ENCODE assay signal across 9 mouse cellular contexts in the genomic region with DNA sequence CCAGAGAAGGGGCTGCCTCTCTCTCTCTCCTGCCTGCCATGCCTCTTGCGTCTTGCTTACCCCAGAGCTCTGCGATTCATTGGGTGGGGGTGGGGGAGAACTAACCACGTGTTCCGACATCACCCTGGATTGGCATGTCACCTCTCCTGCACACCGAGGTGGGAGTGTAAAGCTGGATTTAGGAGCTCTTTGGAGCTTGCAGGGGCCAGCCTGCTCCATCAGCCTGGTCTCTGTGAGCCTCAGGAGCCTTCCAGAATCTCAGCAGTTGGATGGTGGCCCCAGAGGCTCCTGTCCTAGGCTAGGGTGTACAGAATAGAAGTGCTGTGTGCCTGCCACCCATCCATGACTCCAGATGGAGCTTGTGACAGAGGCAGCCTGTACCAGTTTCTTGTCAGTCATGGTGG. TPM values are rescaled to one million over a fixed set of nuclear protein-coding genes. Genes with fewer than 3 reads are reported as not detected.
DNase-seq lines count a peak whose midpoint lies in the region; ATAC-seq lines count a peak whose summit lies in the region.
"Had no signal": no experiment of that assay in that cellular context is flagged by ENCODE, and none has a peak within 500 bp of the region (broad histone marks: within the 10 kb centered on the region; RNA-seq: fewer than 3 reads in every experiment).

No protein-coding gene starts in this region.

- peak overlapping the region; percentile 88 for H3K4me2 ChIP-seq in heart, embryonic 14.5 days (ENCODE audit: low read length)
- H3K4me2 ChIP-seq in forebrain, embryonic 14.5 days (ENCODE audit: low read length), result peak overlapping the region; percentile 94
- peak overlapping the region; percentile 88; the same call in 1 of the 2 replicates for H3K4me2 ChIP-seq in liver, embryonic 15.5 days

- H3K4me3 ChIP-seq in heart, embryonic 14.5 days (ENCODE audit: control insufficient read depth in 1 of 2, insufficient read depth in 1 of 2, low read depth in 1 of 2, low read length in 2 of 2), result no peak overlapping the region; a peak in 1 of 4 replicates
- H3K4me3 ChIP-seq in forebrain, embryonic 14.5 days (ENCODE audit: low read depth, low read length), result 0 out of 2 replicates have a peak overlapping the region, but pooled peaks have one; percentile 8
- H3K4me3 ChIP-seq in liver, embryonic 15.5 days (replicated peaks), result no peak overlapping the region

- DNase-seq in heart, postnatal 10 days, result no peak
- peak; percentile 45 for DNase-seq in adipocyte (ENCODE audit: low spot score)
- no peak for DNase-seq in forebrain, embryonic 14.5 days (ENCODE audit: low spot score)
- DNase-seq in adrenal gland, postnatal 36 days, result no peak

- H3K36me3 ChIP-seq in heart, embryonic 14.5 days (ENCODE audit: control insufficient read depth, insufficient read depth, low read length), result no peaks in the 10 kb centered on the region
- no peaks in the 10 kb centered on the region for H3K36me3 ChIP-seq in forebrain, embryonic 14.5 days (ENCODE audit: control insufficient read depth, insufficient read depth, low read length)
- H3K36me3 ChIP-seq in liver, embryonic 15.5 days (replicated peaks), result no peaks in the 10 kb centered on the region

- WGBS in heart, embryonic 14.5 days, result 40% methylated on average over 5 of the region's 5 CpGs
- WGBS in forebrain, embryonic 14.5 days, result 38% methylated on average over 5 of the region's 5 CpGs
- 50% methylated on average over 5 of the region's 5 CpGs for whole genome bisulfite sequencing in liver, embryonic 15.5 days (ENCODE audit: insufficient replicate concordance)

- ATAC-seq in heart, embryonic 14.5 days (ENCODE audit: insufficient number of reproducible peaks, insufficient read depth, low FRiP score, low read depth), result no peak
- ATAC-seq in forebrain, embryonic 14.5 days, result no peak
- ATAC-seq in liver, embryonic 15.5 days (ENCODE audit: insufficient read depth), result no peak
- no peak for ATAC-seq in megakaryocyte-erythroid progenitor cell, adult 5-6 weeks (replicated peaks; ENCODE audit: low FRiP score, low TSS enrichment, poor library complexity, severe bottlenecking)
- no peak for ATAC-seq in erythroblast, adult 5-6 weeks (replicated peaks; ENCODE audit: low FRiP score, poor library complexity, severe bottlenecking)

- peaks cover 32 to 59% of the 10 kb centered on the region in 2 experiments for H3K4me1 ChIP-seq in heart, embryonic 14.5 days (ENCODE audit: control insufficient read depth in 2 of 2, insufficient read depth in 2 of 2, low read length in 2 of 2)
- peaks cover 14% of the 10 kb centered on the region for H3K4me1 ChIP-seq in forebrain, embryonic 14.5 days (ENCODE audit: control insufficient read depth, insufficient read depth, low read length)
- H3K4me1 ChIP-seq in liver, embryonic 15.5 days (replicated peaks), result peaks cover 47% of the 10 kb centered on the region

- H3K9me3 ChIP-seq in heart, embryonic 14.5 days (ENCODE audit: control insufficient read depth, low read length), result no peaks in the 10 kb centered on the region
- no peaks in the 10 kb centered on the region for H3K9me3 ChIP-seq in forebrain, embryonic 14.5 days (replicated peaks; ENCODE audit: control insufficient read depth, low read length)
- no peaks in the 10 kb centered on the region for H3K9me3 ChIP-seq in liver, embryonic 15.5 days (replicated peaks)

- H3K27ac ChIP-seq in heart, embryonic 14.5 days (replicated peaks in 1 of 2; ENCODE audit: control insufficient read depth in 1 of 2, insufficient read depth in 1 of 2, low read depth in 2 of 2, low read length in 2 of 2), result no peak overlapping the region
- H3K27ac ChIP-seq in forebrain, embryonic 14.5 days (ENCODE audit: low read depth, low read length), result no peak overlapping the region
- H3K27ac ChIP-seq in liver, embryonic 15.5 days (replicated peaks), result no peak overlapping the region
- H3K27ac ChIP-seq: macrophage had no signal

- H3K27me3 ChIP-seq in heart, embryonic 14.5 days (ENCODE audit: control insufficient read depth, insufficient read depth, low read length), result no peaks in the 10 kb centered on the region
- H3K27me3 ChIP-seq in forebrain, embryonic 14.5 days (replicated peaks; ENCODE audit: control insufficient read depth, insufficient read depth, low read length), result no peaks in the 10 kb centered on the region
- peaks cover 68% of the 10 kb centered on the region for H3K27me3 ChIP-seq in liver, embryonic 15.5 days

- intact Hi-C loops in heart, postnatal 10 days (cut with DNase I), result loop anchor here (5.0 kb wide), 1 partner anchor 54 kb away; the partner anchor contains the start of gene Epb41l1

- no peak overlapping the region for H3K9ac ChIP-seq in heart, embryonic 14.5 days (ENCODE audit: low read length)
- peak overlapping the region; percentile 21; the same call in 1 of the 2 replicates for H3K9ac ChIP-seq in forebrain, embryonic 14.5 days (ENCODE audit: low read length)
- no peak overlapping the region for H3K9ac ChIP-seq in liver, embryonic 15.5 days

RNA-seq across cellular contexts. Expression of gene Epb41l1, which starts 56.0 kb away (rescaled TPM):
- 1.4 and 1.6 TPM in 2 replicates for polyA plus RNA-seq in heart, embryonic 14.5 days (2014; fragmentation: Nextera tagmentation; extraction: Ambion mirVana)
- total RNA-seq in heart, postnatal 10 days (2021), result 10 to 100 TPM; 15.9 to 19.9 TPM
- 9.6 and 11.2 TPM in 2 replicates for polyA plus RNA-seq in forebrain, embryonic 14.5 days (2014; fragmentation: Nextera tagmentation; extraction: Ambion mirVana)
- 0.54 and 0.55 TPM in 2 replicates for polyA plus RNA-seq in liver, embryonic 15.5 days (2015; fragmentation: Nextera tagmentation; extraction: Ambion mirVana)
- total RNA-seq in megakaryocyte-erythroid progenitor cell, adult 5-6 weeks (2014; fragmentation: Nextera tagmentation), result not detected in 2 replicates
- 0.15 TPM in 1 of 2 replicates, not detected in the other for total RNA-seq in megakaryocyte-erythroid progenitor cell, adult 5-6 weeks (2017)
- total RNA-seq in erythroblast, adult 5-6 weeks (2015; ENCODE audit: low replicate concordance), result under 0.01 and 2.5 TPM in 2 replicates
- total RNA-seq in erythroblast, adult 5-6 weeks (2017; ENCODE audit: low replicate concordance), result 0.34 and 0.84 TPM in 2 replicates
- total RNA-seq in adrenal gland, postnatal 36 days (2021), result 10 to 100 TPM; 49.7 to 67.5 TPM

Comparison
In these comparisons a context has a peak if more than half of its experiments do, and no peak if none do; other contexts are left out.
1. RNA of gene Epb41l1, which starts 56.0 kb away (total RNA-seq): 49.7 to 67.5 TPM in adrenal gland, postnatal 36 days and 15.9 to 19.9 TPM in heart, postnatal 10 days; under 0.01 to 2.5 TPM in erythroblast, adult 5-6 weeks and 0.15 TPM in megakaryocyte-erythroid progenitor cell, adult 5-6 weeks; every median in the first group is over 4 times any median in the second.
2. Peak in every context shown above with its lines, with median percentiles within 50 percentile points of each other: H3K4me2 ChIP-seq.